Mouse (Mus musculus) liver, embryonic 14.5 days (tissue): ENCODE results near the gene Caly. TPM values are rescaled to one million over a fixed set of nuclear protein-coding genes. Genes with fewer than 3 reads are reported as not detected.

Experiments used
- ATAC-seq: fragments of 200-750 bp; cut with Nextera tagmentation; 2 replicates; pipeline ENCODE4 v1.8.0; 2017; ENCODE audit warnings: moderate number of reproducible peaks, mild to moderate bottlenecking, moderate library complexity; ENCODE audit not compliant: insufficient read depth
- DNase-seq, 3 experiments: peaks; one replicate each; pipeline ENCODE4 v3.0.0-alpha.2; 2012 to 2013; ENCODE audit warnings: low read depth in 3 of 3, low spot score in 3 of 3
- H3K27ac ChIP-seq: fragments of 300-500 bp; sonication (generic); 2 replicates; pipeline ENCODE4 v1.5.1; 2014; ENCODE audit warnings: moderate library complexity, mild to moderate bottlenecking, control low read depth, inconsistent platforms
- H3K27me3 ChIP-seq: fragments of 300-500 bp; sonication (generic); 2 replicates; pipeline ENCODE4 v1.6.1; 2014; ENCODE audit warnings: mild to moderate bottlenecking, low read length, moderate library complexity; ENCODE audit not compliant: control insufficient read depth, insufficient read depth
- H3K36me3 ChIP-seq: fragments of 300-500 bp; sonication (generic); replicated peaks from 2 replicates; pipeline ENCODE4 v1.6.1; 2014; ENCODE audit warnings: low read depth; ENCODE audit not compliant: control insufficient read depth, insufficient read depth
- H3K4me1 ChIP-seq, 2 experiments: fragments of 200-500 bp in 1 of 2; fragments of 300-500 bp in 1 of 2; sonication (generic) in 1 of 2; replicated peaks; 2 replicates each; pipeline ENCODE4 v1.6.1; 2012 to 2014; ENCODE audit warnings: antibody characterized with exemption in 1 of 2, inconsistent platforms in 1 of 2, low read length in 1 of 2; ENCODE audit not compliant: control insufficient read depth in 2 of 2, insufficient read depth in 2 of 2
- H3K4me2 ChIP-seq: fragments of 300-500 bp; sonication (generic); 2 replicates; pipeline ENCODE4 v1.6.1; 2014; ENCODE audit warnings: low read depth, mild to moderate bottlenecking, control low read depth, moderate library complexity
- H3K4me3 ChIP-seq, 2 experiments: fragments of 200-500 bp in 1 of 2; fragments of 300-500 bp in 1 of 2; sonication (generic) in 1 of 2; 2 replicates each; pipeline ENCODE4 v1.5.1; 2012 to 2014; ENCODE audit warnings: low read depth in 2 of 2, low read length in 2 of 2, mild to moderate bottlenecking in 2 of 2, control low read depth in 1 of 2, inconsistent platforms in 1 of 2, moderate library complexity in 1 of 2; ENCODE audit not compliant: insufficient read depth in 1 of 2
- H3K9ac ChIP-seq: fragments of 300-500 bp; sonication (generic); replicated peaks from 2 replicates; pipeline ENCODE4 v1.6.1; 2014; ENCODE audit warnings: mild to moderate bottlenecking, control low read depth, moderate library complexity
- H3K9me3 ChIP-seq: fragments of 300-500 bp; sonication (generic); 2 replicates; pipeline ENCODE4 v1.6.1; 2016; ENCODE audit warnings: low read length, mixed read lengths; ENCODE audit not compliant: control insufficient read depth
- CTCF ChIP-seq: IDR thresholded peaks from 2 replicates; pipeline ENCODE4 v1.5.1; 2016; ENCODE audit warnings: antibody characterized with exemption, low read depth, control low read depth
- EP300 ChIP-seq: IDR thresholded peaks from 2 replicates; pipeline ENCODE4 v1.6.1; 2016; ENCODE audit warnings: antibody characterized with exemption, low read depth
- WGBS: fragments of 180-500 bp; shearing (Covaris S2); extraction: QIAGEN DNeasy Blood & Tissue Kit; methylation state at CpG from one replicate; pipeline ENCODE4 v1.1.7; 2014; ENCODE audit not compliant: insufficient replicate concordance; 5-methylcytosine and 5-hydroxymethylcytosine counted together
- polyA plus RNA-seq, 2 experiments: library from polyadenylated mRNA; depleted of rRNA in 1 of 2; stranded (reverse) in 1 of 2; unstranded in 1 of 2; fragments of >200 nt; fragmentation: Nextera tagmentation in 1 of 2; extraction: Ambion mirVana in 1 of 2; gene quantifications; 2 replicates each; pipeline versions ENCODE4 v1.2.1 to v1.2.3; 2012 to 2014

The Caly gene
- polyA plus RNA-seq, 2 experiments: not detected

- ATAC-seq (no peak), DNase-seq (no peak)
- Histone ChIP-seq H3K4me3 (no peak overlapping the region), H3K27me3 (peaks cover 61% of the 10 kb centered on the region), H3K4me1 (no peaks in the 10 kb centered on the region), H3K36me3 (no peaks in the 10 kb centered on the region), H3K27ac (no peak overlapping the region), H3K9me3 (no peaks in the 10 kb centered on the region), H3K4me2 (no peak overlapping the region), H3K9ac (no peak overlapping the region)
- WGBS: 6% methylated on average over 6 of the region's 6 CpGs
- no peak for TF ChIP-seq CTCF
These were observed 20.6 kb downstream of the Caly start for GRCm38 (mm10) chr7:140061832-140062130.

- ATAC-seq (no peak), DNase-seq (no peak)
- Histone ChIP-seq H3K9me3 (no peaks in the 10 kb centered on the region), H3K4me3 (no peak overlapping the region), H3K4me2 (no peak overlapping the region; the same call in 1 of the 2 replicates), H3K9ac (no peak overlapping the region), H3K27me3 (peaks cover 67% of the 10 kb centered on the region), H3K4me1 (no peaks in the 10 kb centered on the region), H3K27ac (no peak overlapping the region), H3K36me3 (no peaks in the 10 kb centered on the region)
- TF ChIP-seq EP300 (no peak), CTCF (no peak)
- 3% methylated on average over 47 of the region's 47 CpGs for WGBS
These were observed 21.2 kb downstream of the Caly start for GRCm38 (mm10) chr7:140060936-140061831.

GRCm38 (mm10) chr7:140059601-140060000 lies 22.7 kb downstream of the Caly start:
- Histone ChIP-seq H3K9me3 (no peaks in the 10 kb centered on the region), H3K4me1 (no peaks in the 10 kb centered on the region), H3K4me2 (no peak overlapping the region), H3K9ac (no peak overlapping the region), H3K27ac (no peak overlapping the region), H3K4me3 (no peak overlapping the region), H3K27me3 (peaks cover 69% of the 10 kb centered on the region), H3K36me3 (no peaks in the 10 kb centered on the region)
- TF ChIP-seq CTCF: no peak
- TF ChIP-seq EP300: no peak
- ATAC-seq: no peak
- WGBS: 17% methylated on average over 4 of the region's 4 CpGs
- no peak for DNase-seq

GRCm38 (mm10) chr7:140058528-140058927 lies 23.8 kb downstream of the Caly start:
- no peak overlapping the region for H3K4me3 ChIP-seq
- no peaks in the 10 kb centered on the region for H3K9me3 ChIP-seq
- WGBS: 19% methylated on average over 7 of the region's 7 CpGs
- ATAC-seq (no peak), DNase-seq (no peak)
- H3K27ac ChIP-seq: no peak overlapping the region
- no peak overlapping the region for H3K9ac ChIP-seq
- H3K4me2 ChIP-seq: no peak overlapping the region
- no peak for TF ChIP-seq CTCF
- no peak for TF ChIP-seq EP300
- peaks cover 69% of the 10 kb centered on the region for H3K27me3 ChIP-seq
- no peaks in the 10 kb centered on the region for H3K4me1 ChIP-seq
- no peaks in the 10 kb centered on the region for H3K36me3 ChIP-seq

- Histone ChIP-seq H3K4me2 (peak overlapping the region; percentile 37), H3K4me3 (no peak overlapping the region), H3K4me1 (no peaks in the 10 kb centered on the region), H3K9ac (no peak overlapping the region), H3K27me3 (peaks cover 70% of the 10 kb centered on the region), H3K36me3 (no peaks in the 10 kb centered on the region), H3K27ac (no peak overlapping the region), H3K9me3 (no peaks in the 10 kb centered on the region)
- 3% methylated on average over 53 of the region's 53 CpGs for WGBS
- DNase-seq (no peak), ATAC-seq (no peak)
- no peak for TF ChIP-seq CTCF
- no peak for TF ChIP-seq EP300
These were observed 24.6 kb downstream of the Caly start for GRCm38 (mm10) chr7:140057413-140058407.
